Mouse (Mus musculus): ENCODE data around the gene Fam117a. TPM values are rescaled to one million over a fixed set of nuclear protein-coding genes. Genes with fewer than 3 reads are reported as not detected.

Fam117a gene
- 10 to 100 TPM; 34.7 to 36.6 TPM for polyA plus RNA-seq (2017; shearing (Covaris generic))

DNA sequence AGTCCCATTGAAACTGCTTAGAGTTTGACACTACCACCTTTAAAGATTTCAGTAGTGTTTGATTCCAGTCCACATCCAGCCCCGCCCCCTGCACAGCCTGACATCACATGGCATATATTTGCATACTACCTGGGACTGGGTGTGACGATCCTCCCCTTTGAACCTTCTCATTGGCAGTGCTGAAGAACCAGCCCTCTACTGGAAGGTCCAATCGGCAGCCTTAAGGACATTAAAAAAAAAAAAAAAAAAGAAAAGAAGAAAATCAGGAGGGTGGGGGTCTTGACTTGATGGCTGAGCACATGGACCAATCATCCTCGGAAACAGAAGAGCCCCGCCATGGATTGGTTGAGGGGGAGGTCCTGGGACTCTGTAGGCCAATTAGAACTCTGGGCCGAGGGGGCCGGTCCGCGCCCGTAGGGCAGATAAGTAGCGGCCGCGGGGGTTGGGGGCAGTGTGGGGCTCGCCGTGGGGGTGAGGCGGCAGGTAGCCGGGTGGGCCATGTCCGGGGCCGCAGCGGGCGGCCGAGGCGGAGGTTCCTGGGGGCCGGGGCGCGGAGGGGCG lies at the start of gene Fam117a:
Fam117a (plus strand) TSS at position 451 of the 561 bp plus-strand sequence.

GRCm38 (mm10) chr11:95310007-95310647 lies 26.7 kb upstream of the Fam117a start, which contains the start of gene Kat7:
TSS of gene Kat7 (minus strand) at chr11:95310246.

GRCm38 (mm10) chr11:95384319-95384972 lies 47.6 kb downstream of the Fam117a start, which contains the start of gene Slc35b1:
TSS of gene Slc35b1 (plus strand) at chr11:95384692.

GRCm38 (mm10) chr11:95413641-95414535 lies 77.1 kb downstream of the Fam117a start, which contains the start of gene Spop:
TSS of gene Spop (plus strand) at chr11:95414080.

Other genes with a start within 250 kb of the Fam117a start
- under 1 TPM in 1 of 2 experiments, not detected in 1; 0.28 TPM for gene Dlx3, start 216.9 kb upstream of the Fam117a start, polyA plus RNA-seq (2017; shearing (Covaris generic))
- not detected for gene Dlx4, start 190.8 kb upstream of the Fam117a start, polyA plus RNA-seq (2017; shearing (Covaris generic))
- under 1 TPM in 1 of 2 experiments, not detected in 1; 0.80 TPM for gene Tac4, start 75.5 kb upstream of the Fam117a start, polyA plus RNA-seq (2017; shearing (Covaris generic))
- gene Kat7, start 26.8 kb upstream of the Fam117a start, polyA plus RNA-seq (2017; shearing (Covaris generic)): 100 to 1,000 TPM; 105 to 111 TPM
- 10 to 100 TPM; 58.7 to 70.7 TPM for gene Slc35b1, start 47.7 kb downstream of the Fam117a start, polyA plus RNA-seq (2017; shearing (Covaris generic))
- gene Spop, start 77.1 kb downstream of the Fam117a start, polyA plus RNA-seq (2017; shearing (Covaris generic)): 100 to 1,000 TPM; 187 to 199 TPM
- not detected for gene Nxph3, start 177.6 kb downstream of the Fam117a start, polyA plus RNA-seq (2017; shearing (Covaris generic))